ENCODE assay signal across 8 mouse cellular contexts in genomic region chr12:80168736-80169135, GRCm38 (mm10). TPM values are rescaled to one million over a fixed set of nuclear protein-coding genes. Genes with fewer than 3 reads are reported as not detected.
DNase-seq lines count a peak whose midpoint lies in the region; ATAC-seq and TF ChIP-seq lines count a peak whose summit lies in the region.

No protein-coding gene starts in this region.

- H3K27ac ChIP-seq in heart, embryonic 11.5 days (ENCODE audit: low read depth, low read length) = no peak overlapping the region
- H3K27ac ChIP-seq in forebrain, embryonic 13.5 days = no peak overlapping the region
- no peak overlapping the region for H3K27ac ChIP-seq in liver, embryonic 16.5 days (ENCODE audit: low read length)

- ATAC-seq in heart, embryonic 11.5 days (replicated peaks; ENCODE audit: insufficient number of reproducible peaks, low FRiP score, low TSS enrichment) = no peak
- ATAC-seq in forebrain, embryonic 13.5 days = peak; percentile 51
- no peak for ATAC-seq in liver, embryonic 16.5 days (ENCODE audit: low read depth)

- no peaks in the 10 kb centered on the region for H3K27me3 ChIP-seq in heart, embryonic 11.5 days (ENCODE audit: control insufficient read depth, insufficient read depth, low read length)
- H3K27me3 ChIP-seq in E14TG2a.4 (ENCODE audit: insufficient read depth, low read length) = no peaks in the 10 kb centered on the region
- no peaks in the 10 kb centered on the region for H3K27me3 ChIP-seq in forebrain, embryonic 13.5 days
- H3K27me3 ChIP-seq in liver, embryonic 16.5 days (ENCODE audit: control insufficient read depth, insufficient read depth, low read depth, low read length) = no peaks in the 10 kb centered on the region

- H3K4me3 ChIP-seq in heart, embryonic 11.5 days (ENCODE audit: low read depth, low read length) = no peak overlapping the region
- H3K4me3 ChIP-seq in E14TG2a.4 (replicated peaks; ENCODE audit: low read length) = peak overlapping the region; percentile 76
- peak overlapping the region; percentile 60 for H3K4me3 ChIP-seq in forebrain, embryonic 13.5 days
- H3K4me3 ChIP-seq in liver, embryonic 16.5 days (ENCODE audit: low read depth, low read length) = no peak overlapping the region

- intact Hi-C loops in heart, postnatal 36 days (cut with DNase I) = no loop called here

- H3K4me2 ChIP-seq in heart, embryonic 11.5 days = peak overlapping the region; percentile 53
- peak overlapping the region; percentile 46 for H3K4me2 ChIP-seq in forebrain, embryonic 13.5 days
- peak overlapping the region; percentile 14; the same call in 1 of the 2 replicates for H3K4me2 ChIP-seq in liver, embryonic 16.5 days (ENCODE audit: low read depth, low read length)

- WGBS in heart, embryonic 11.5 days (ENCODE audit: insufficient replicate concordance) = 55% methylated on average over 12 of the region's 12 CpGs
- WGBS in forebrain, embryonic 13.5 days = 62% methylated on average over 12 of the region's 12 CpGs
- 54% methylated on average over 12 of the region's 12 CpGs for WGBS in liver, embryonic 16.5 days (ENCODE audit: insufficient replicate concordance)

- TF ChIP-seq CTCF in E14TG2a.4 (conservative IDR thresholded peaks at IDR 0.05; ENCODE audit: low read length) = no peak

- no peaks in the 10 kb centered on the region for H3K9me3 ChIP-seq in heart, embryonic 11.5 days (replicated peaks; ENCODE audit: control insufficient read depth, low read length)
- peaks cover 35% of the 10 kb centered on the region for H3K9me3 ChIP-seq in E14TG2a.4 (ENCODE audit: low read length)
- H3K9me3 ChIP-seq in forebrain, embryonic 13.5 days (replicated peaks) = no peaks in the 10 kb centered on the region
- H3K9me3 ChIP-seq in liver, embryonic 16.5 days (replicated peaks; ENCODE audit: control insufficient read depth, low read length) = no peaks in the 10 kb centered on the region

- H3K36me3 ChIP-seq in heart, embryonic 11.5 days (ENCODE audit: control insufficient read depth, insufficient read depth, low read length) = peaks cover 42% of the 10 kb centered on the region
- H3K36me3 ChIP-seq in E14TG2a.4 (ENCODE audit: insufficient read depth, low read length) = peaks cover 91% of the 10 kb centered on the region
- peaks cover 35% of the 10 kb centered on the region for H3K36me3 ChIP-seq in forebrain, embryonic 13.5 days (ENCODE audit: poor library complexity, severe bottlenecking)
- peaks cover 2% of the 10 kb centered on the region; the same call in 1 of the 2 replicates for H3K36me3 ChIP-seq in liver, embryonic 16.5 days (ENCODE audit: control insufficient read depth, insufficient read depth)

- 0 out of 2 replicates have a peak, but pooled peaks cover 2% of the 10 kb centered on the region for H3K4me1 ChIP-seq in heart, embryonic 11.5 days (ENCODE audit: control insufficient read depth, insufficient read depth, low read length)
- peaks cover 28% of the 10 kb centered on the region for H3K4me1 ChIP-seq in E14TG2a.4 (replicated peaks; ENCODE audit: low read depth, low read length)
- peaks cover 12% of the 10 kb centered on the region for H3K4me1 ChIP-seq in forebrain, embryonic 13.5 days
- no peaks in the 10 kb centered on the region for H3K4me1 ChIP-seq in liver, embryonic 16.5 days (ENCODE audit: control insufficient read depth, low read depth, low read length)

- DNase-seq in heart, postnatal 36 days = no peak
- no peak for DNase-seq in yolk sac, embryonic 10.5 days (ENCODE audit: low spot score)
- no peak for DNase-seq in Muller cell, postnatal 12 days (ENCODE audit: inconsistent ontology term)
- DNase-seq in kidney, postnatal 25 days = no peak

- H3K9ac ChIP-seq in heart, embryonic 11.5 days (ENCODE audit: low read depth, low read length) = no peak overlapping the region; the same call in 1 of the 2 replicates
- H3K9ac ChIP-seq in forebrain, embryonic 13.5 days = no peak overlapping the region
- H3K9ac ChIP-seq in liver, embryonic 16.5 days (ENCODE audit: low read depth, low read length) = no peak overlapping the region

RNA-seq across cellular contexts. Expression of gene Zfp36l1, which starts 55.9 kb away (rescaled TPM):
- polyA plus RNA-seq in heart, embryonic 11.5 days (2014; fragmentation: Nextera tagmentation; extraction: Ambion mirVana) = 133 and 144 TPM in 2 replicates
- 100 to 1,000 TPM in 1 of 2 experiments, 10 to 100 TPM in 1; 94.2 to 109 TPM for total RNA-seq in heart, postnatal 36 days (2021)
- polyA plus RNA-seq in forebrain, embryonic 13.5 days (2015; fragmentation: Nextera tagmentation; extraction: Ambion mirVana) = 52.6 and 60.2 TPM in 2 replicates
- polyA plus RNA-seq in liver, embryonic 16.5 days (2015; fragmentation: Nextera tagmentation; extraction: Ambion mirVana) = 22.2 and 30.4 TPM in 2 replicates

Comparison
In these comparisons a context has a peak if more than half of its experiments do, and no peak if none do; other contexts are left out.
1. H3K4me3 ChIP-seq: peak in E14TG2a.4 (single experiment) and forebrain, embryonic 13.5 days (single experiment); none in heart, embryonic 11.5 days (single experiment) and liver, embryonic 16.5 days (single experiment).
2. Peak in every context shown above with its lines, with median percentiles within 50 percentile points of each other: H3K4me2 ChIP-seq.